Mouse (Mus musculus): ENCODE results near the gene Prap1. TPM values are rescaled to one million over a fixed set of nuclear protein-coding genes. Genes with fewer than 3 reads are reported as not detected.
"Not testable (repeated sequence)": the region's sequence is repeated elsewhere in the genome, so short reads cannot be mapped to it uniquely, and the experiment has no call there.

Prap1 gene
- total RNA-seq, 4 experiments from 2014 or later: not detected

DNA sequence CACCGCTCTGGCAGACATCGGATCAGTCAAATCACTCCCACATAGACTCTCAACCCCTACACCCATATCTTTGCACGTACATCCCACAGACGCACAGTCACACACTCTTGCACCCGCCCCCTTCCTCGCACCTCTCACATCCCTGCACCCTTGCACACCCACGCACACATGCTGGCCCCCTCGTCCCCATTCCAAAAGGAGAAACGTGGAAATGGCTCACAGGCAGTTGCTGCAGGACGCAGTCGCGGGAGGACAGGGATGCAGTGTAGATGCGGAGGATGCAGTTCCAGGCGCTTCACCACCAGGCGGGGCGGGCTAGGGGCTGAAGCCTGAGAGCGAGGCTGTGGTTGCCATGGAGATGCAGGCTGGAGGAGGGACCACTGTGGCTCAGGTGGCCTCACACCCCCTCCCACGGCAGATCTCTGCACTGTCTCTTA is 10.9 kb upstream of the Prap1 start, which contains the start of gene Caly:
Gene Caly, minus strand, starts transcription at position 307 of the 437 bp plus-strand sequence.
- no peak for DNase-seq (ENCODE audit: low spot score)

GRCm38 (mm10) chr7:140090601-140091000 is 2.6 kb upstream of the Prap1 start:
- no peak for DNase-seq (ENCODE audit: low spot score)

DNA sequence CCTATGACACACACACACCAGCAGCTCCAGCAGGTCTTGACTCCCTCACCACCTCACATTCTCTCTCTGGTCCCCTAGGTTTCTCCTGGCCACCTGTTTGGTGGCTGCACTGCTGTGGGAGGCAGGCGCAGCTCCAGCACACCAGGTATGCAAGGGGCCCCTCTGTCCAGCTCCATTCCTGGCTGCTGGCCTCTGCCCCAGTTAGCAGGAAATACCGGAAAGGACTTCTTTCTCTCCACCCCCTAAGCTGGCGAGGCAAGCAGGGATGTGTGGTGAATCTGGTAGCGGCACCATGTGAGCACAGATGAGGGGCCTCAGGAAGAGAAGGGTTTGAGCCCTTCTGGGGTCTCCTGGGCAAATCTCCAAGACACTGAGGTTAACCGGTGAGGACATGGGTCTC is 1.8 kb downstream of the Prap1 start:
- DNase-seq (ENCODE audit: low spot score): no peak

DNA sequence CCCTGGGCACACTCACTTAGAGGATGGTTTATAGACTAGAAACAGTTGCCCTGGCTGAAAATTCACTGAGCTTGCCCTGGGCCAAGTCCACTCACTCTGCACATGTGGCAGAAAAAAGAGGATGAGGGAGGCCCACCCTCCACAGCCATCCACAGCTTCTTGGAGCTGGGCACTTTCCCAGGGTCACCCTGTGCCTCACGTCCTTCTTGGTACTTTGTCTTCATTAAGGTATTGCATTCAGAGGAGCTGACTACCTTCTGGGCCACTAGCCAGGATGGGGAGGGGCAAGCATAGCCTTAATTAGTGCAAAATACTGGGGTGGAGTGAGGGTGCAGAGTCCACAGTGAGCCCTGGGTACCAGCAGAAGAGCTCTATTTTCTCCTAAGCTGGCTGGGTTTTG is 2.4 kb downstream of the Prap1 start:
- DNase-seq (ENCODE audit: low spot score): no peak

GRCm38 (mm10) chr7:140096055-140096454 is 2.9 kb downstream of the Prap1 start:
- DNase-seq (ENCODE audit: low spot score): no peak

GRCm38 (mm10) chr7:140098466-140098865 is 5.3 kb downstream of the Prap1 start:
- DNase-seq (ENCODE audit: low spot score): no peak

- no peak for DNase-seq (ENCODE audit: low spot score)
These were observed 8.3 kb downstream of the Prap1 start for GRCm38 (mm10) chr7:140101498-140101897.

- peak; percentile 88 for DNase-seq (ENCODE audit: low spot score)
These were observed 9.0 kb downstream of the Prap1 start, which contains the start of gene Fuom for GRCm38 (mm10) chr7:140101993-140102860. Fuom (minus strand) TSS chr7:140102441.

- DNase-seq (ENCODE audit: low spot score): no peak
These were observed 10.8 kb downstream of the Prap1 start for GRCm38 (mm10) chr7:140104009-140104408.

- no peak for DNase-seq (ENCODE audit: low spot score)
These were observed 18.7 kb downstream of the Prap1 start for GRCm38 (mm10) chr7:140111943-140112342.

DNA sequence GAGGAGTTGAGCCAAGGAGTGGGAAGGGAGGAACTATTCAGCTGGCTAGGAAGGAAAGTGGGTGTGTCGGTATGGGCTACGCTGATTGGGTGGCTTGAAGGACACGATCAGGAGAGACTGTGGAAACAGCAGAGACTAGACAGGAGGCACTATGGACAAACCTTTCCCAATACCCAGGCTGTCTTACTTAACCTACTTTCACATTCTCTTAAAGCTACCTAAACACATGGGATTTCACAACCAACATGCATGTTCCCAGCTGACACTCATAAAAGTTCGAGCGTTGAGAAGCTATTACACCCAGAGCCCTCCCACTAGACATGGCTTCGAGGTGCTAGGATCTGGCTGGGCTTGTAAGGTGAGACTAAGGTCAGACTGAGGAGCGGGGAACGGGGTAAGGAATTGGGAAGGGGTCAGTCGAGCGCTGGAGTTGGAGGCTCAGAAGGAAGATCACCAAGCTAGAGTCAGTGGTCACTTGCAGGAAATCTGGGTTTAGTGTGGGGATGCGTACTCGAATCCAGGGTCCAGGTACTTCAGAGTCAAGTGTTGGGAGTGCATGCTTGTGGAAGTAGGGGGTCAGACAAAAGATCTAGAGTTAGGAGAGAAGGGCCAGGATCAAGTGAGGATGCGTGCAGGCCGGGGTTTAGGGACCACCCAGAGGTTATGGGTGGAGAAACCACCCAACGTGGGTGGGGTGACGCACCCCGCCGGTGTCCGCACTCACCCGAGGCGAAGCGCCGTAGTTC is 22.6 kb downstream of the Prap1 start, which contains the start of gene Paox:
Gene Paox, plus strand, starts transcription at position 217 of the 746 bp plus-strand sequence.
- peak; percentile 67 for DNase-seq (ENCODE audit: low spot score)

DNA sequence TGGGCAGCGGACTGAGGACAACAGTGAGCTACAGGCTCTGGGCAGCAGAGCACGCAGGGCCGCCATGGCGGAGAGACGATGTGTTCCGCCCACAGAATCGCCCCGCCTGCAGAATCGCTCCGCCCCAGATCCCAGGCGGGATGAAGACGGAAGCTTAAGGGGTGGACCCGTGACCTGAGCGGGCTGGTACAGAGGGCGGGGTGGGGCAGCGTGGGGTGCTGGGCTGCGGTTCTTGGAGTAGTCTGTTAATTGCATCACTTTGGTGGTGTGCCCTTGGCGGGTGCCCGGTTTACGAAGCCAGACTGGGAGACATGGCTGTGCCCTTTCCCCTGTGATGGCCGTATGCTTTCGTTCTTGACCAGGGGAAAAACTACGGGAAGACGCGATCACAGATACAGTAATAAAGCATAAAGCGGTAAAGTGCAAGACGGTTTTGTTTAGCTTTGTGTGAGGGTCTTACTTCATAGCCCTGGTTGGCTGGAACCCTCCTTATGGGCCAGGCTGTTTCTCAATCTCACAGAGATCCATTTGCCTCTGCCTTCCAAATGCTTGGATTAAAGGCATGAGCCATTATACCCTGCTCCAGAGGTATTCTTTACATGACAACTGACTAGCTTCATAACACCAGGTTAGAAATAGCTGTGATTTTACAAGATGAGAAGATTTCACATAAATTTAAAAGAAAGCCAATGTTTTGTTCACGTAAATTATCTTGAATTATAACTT is 23.3 kb downstream of the Prap1 start, which contains the start of gene Echs1:
Gene Echs1, minus strand, starts transcription at position 148 of the 726 bp plus-strand sequence.
- DNase-seq (ENCODE audit: low spot score): peak; percentile 93

DNA sequence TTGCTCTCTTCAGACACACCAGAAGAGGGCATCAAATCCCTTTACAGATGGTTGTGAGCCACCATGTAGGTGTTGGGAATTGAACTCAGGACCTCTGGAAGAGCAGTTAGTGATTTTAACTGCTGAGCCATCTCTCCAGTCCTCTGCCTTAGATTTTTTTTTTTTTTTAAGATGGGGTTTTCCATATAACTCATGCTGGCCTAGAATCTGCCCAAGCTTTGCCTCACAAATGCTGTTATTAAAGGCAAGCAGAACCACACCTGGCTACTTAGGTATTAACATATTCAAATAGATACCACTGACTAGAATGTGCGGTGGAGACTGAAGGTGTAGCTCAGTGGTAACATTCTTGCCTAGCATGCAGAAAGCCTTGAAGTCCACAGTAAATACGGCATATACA is 27.3 kb downstream of the Prap1 start:
- DNase-seq (ENCODE audit: low spot score): no peak

GRCm38 (mm10) chr7:140121338-140121910 is 28.2 kb downstream of the Prap1 start:
- no peak for DNase-seq (ENCODE audit: low spot score)

- DNase-seq (ENCODE audit: low spot score): no peak
These were observed 29.6 kb downstream of the Prap1 start for GRCm38 (mm10) chr7:140122765-140123164.

DNA sequence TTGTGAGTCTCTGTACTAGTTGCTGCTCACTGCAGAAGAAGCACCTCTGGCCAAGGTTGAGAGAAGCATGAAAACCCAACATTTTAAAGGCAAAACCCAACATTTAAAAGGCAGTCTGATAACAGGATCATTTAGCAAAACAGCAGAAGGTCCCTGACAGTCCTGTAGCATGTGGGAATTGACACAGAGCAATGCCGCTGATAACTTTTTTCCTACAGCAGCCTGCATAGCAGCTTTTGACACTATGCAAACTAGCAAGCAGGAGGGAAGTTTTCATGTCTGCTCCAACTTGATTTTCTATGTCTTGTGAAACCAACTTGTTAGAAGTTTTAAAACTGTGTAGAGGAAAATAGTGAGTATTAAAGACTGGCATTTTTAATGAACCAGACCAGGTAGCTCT is 31.2 kb downstream of the Prap1 start:
- DNase-seq (ENCODE audit: low spot score): no peak

DNA sequence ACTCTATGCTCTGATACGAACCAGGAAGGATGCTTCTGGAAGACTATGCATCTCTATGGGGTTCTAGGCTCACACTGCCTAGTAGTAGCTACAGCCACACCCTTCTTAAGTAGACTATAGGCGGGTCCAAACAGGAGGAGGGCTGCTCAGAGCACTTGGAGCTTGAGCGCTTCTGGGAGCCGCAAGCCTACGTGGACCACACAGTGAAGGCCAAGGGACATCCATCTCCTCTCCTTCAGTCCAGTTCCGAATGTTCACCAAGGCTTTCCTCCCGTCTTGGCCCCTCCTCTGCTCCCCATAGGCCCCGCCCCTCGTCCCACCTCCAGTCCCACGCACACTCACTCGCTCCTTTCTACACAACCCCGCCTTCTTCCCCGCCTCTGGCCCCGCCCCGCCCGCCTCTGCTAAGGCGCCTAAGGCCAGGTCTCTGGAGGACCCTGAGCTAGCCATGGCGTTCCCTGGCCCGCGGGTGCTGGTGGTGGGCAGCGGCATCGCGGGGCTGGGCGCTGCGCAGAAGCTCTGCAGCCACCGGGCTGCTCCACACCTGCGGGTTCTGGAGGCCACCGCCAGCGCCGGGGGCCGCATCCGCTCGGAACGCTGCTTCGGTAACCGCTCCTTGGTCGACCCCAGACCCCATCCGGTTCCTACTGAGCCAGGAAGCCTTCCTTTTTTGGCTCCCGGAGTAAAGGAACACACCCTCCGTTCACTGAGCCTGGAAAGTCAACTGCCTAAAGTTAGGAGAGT is 32.3 kb downstream of the Prap1 start:
- peak; percentile 93 for DNase-seq (ENCODE audit: low spot score)

DNA sequence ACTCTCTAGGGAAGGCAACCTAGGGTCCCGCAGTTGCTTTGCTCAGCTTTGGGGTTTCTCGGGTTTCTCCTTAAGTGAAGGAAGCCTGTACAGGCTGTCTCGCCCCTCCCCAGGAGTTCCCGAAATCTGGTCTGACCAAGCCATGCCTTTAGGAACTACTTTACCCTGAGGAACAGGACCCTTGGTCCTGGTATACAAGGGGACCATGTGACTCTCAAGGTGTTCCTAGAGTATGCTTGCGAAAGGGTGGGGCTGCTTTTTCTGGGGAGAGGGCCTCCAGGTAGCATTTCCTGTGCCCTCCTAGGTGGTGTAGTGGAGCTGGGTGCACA is 32.8 kb downstream of the Prap1 start:
- no peak for DNase-seq (ENCODE audit: low spot score)

DNA sequence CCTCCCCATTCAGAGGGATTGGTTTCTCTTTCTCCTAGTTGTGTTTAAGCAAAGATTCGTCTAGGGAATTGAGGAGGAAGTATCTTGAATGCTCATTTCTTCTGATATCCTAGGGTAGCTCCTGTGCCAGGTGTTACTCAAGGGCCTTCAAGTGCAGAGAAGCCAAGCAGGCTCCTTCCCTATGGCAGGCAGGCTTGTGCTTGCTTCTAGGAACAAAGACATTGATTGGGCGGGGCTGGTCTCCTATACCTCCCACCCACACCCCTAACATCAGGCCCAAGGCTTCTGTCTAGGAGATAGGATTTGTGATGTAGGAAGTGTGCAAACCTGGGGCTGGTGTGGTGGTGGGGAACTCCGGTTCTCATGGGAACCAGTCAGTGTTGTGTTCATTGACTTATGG is 33.7 kb downstream of the Prap1 start:
- no peak for DNase-seq (ENCODE audit: low spot score)

GRCm38 (mm10) chr7:140127911-140128310 is 34.7 kb downstream of the Prap1 start:
- DNase-seq (ENCODE audit: low spot score): no peak

GRCm38 (mm10) chr7:140132184-140132583 is 39.0 kb downstream of the Prap1 start:
- DNase-seq (ENCODE audit: low spot score): not testable (repeated sequence)

Measured in heart, adult 8-10 months (tissue).